Mouse (Mus musculus) megakaryocyte, embryonic 14.5 days (primary cell): ENCODE results near the gene Gm5678.

ENCODE experiments used
- FLI1 ChIP-seq: IDR thresholded peaks from 2 replicates; pipeline ENCODE4 v1.6.1; 2012; ENCODE audit warnings: low read length, inconsistent platforms, mixed read lengths
- GATA1 ChIP-seq: IDR thresholded peaks from 3 replicates; pipeline ENCODE4 v1.6.1; 2012; ENCODE audit warnings: mixed read lengths, low read length, inconsistent platforms, borderline replicate concordance

GRCm38 (mm10) chr16:93627761-93628400 is at the start of gene Gm5678:
- TF ChIP-seq GATA1, result no peak
- TF ChIP-seq FLI1, result no peak
